Mouse (Mus musculus): ENCODE measurements around the gene Rora.

GRCm38 (mm10) chr9:69265151-69265550 lies 611.6 kb downstream of the Rora start:
- TF ChIP-seq CTCF (IDR thresholded peaks at IDR 0.05; ENCODE audit: borderline replicate concordance, control insufficient read depth, extremely low read depth, insufficient read depth, low read length, poor library complexity) (no peak), POLR2A (IDR thresholded peaks at IDR 0.05; ENCODE audit: control insufficient read depth, extremely low read depth, insufficient read depth, low read length, poor library complexity) (no peak)

Data from thymus, adult 2 months (tissue).